Mouse (Mus musculus) mesoderm, embryonic 11.5 days (tissue): ENCODE data around the gene Proser2.
"Not testable (repeated sequence)": the region's sequence is repeated elsewhere in the genome, so short reads cannot be mapped to it uniquely, and the experiment has no call there.

Experiments used
- DNase-seq: peaks from one replicate; pipeline ENCODE4 v3.0.0-alpha.2; 2012; ENCODE audit warnings: low read depth, low spot score

The Proser2 gene

GRCm38 (mm10) chr2:6128881-6129280 is 1.1 kb downstream of the Proser2 start:
- no peak for DNase-seq

DNA sequence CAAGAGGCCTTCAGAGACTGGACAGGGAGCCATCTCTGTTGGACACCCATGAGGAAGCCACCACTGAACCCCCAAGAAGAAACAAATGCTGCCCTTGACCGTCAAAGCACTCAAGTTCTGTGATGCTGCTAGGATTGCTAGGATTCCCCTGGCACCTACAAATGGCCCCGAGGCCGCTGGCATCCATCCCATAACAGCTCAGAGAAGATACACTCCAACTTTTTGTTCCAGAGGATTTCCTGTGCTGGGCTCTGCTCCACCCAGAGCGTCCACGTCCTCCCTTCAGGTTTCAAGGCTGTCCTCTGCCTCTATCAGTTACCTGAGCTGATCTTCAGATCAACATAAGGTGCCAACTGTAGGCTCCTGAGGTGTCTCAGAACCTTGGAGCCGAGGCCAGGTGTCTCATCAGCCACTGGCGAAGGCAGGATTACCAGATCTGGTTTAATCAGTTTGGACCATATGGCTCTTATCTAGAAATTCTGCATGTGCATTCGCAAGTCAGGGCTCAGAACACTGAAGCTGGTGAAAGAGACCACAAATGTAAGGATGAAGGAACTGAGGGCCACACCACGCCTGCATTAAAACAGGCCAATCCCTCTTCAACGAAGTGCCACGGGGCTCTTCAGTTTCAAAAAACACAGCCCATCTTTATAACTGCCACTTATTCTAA is 1.7 kb downstream of the Proser2 start:
- DNase-seq, result no peak

- DNase-seq, result no peak
Observed at GRCm38 (mm10) chr2:6123046-6123445, 7.0 kb downstream of the Proser2 start.

DNA sequence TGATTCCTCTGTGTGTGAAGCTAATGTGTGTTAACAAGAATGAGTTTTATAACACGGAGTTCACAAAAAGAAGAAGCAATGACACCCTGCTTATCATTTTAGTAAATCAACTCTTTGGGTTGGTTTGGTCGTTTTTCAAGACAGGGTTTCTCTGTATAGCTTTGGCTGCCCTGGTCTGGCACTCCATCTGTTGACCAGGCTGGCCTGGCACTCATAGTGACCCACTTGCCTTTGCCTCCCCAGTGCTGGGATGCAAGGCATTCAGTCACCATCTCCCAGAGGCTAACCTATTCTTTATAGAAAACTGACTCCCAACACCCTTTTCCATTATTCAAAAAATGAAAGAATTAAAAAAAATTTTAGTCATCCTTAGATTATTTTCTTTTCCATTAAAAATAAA is 8.9 kb downstream of the Proser2 start:
- DNase-seq, result no peak

DNA sequence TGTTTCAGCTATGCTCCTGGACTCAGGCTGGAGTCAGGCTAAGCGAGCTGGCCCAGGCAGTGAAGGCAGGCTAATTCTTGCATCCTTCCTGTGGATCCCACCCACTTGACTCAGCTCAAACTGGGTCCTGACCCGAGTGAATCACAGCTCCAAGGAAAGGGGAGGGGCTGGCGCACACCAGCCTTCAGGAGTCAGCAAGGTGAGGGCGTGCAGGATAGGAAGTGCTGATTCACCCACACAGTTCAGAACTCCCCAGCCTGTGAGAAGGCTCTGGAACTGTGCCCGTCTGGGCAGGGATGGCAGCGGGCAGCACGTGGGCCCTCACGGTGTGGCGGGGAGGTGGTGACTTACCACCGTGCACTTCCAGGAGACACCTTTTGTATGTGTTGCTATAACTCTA is 11.8 kb downstream of the Proser2 start:
- DNase-seq, result no peak

- DNase-seq, result no peak
Observed at GRCm38 (mm10) chr2:6113792-6114191, 16.2 kb downstream of the Proser2 start.

- no peak for DNase-seq
Observed at GRCm38 (mm10) chr2:6112619-6113018, 17.4 kb downstream of the Proser2 start.

DNA sequence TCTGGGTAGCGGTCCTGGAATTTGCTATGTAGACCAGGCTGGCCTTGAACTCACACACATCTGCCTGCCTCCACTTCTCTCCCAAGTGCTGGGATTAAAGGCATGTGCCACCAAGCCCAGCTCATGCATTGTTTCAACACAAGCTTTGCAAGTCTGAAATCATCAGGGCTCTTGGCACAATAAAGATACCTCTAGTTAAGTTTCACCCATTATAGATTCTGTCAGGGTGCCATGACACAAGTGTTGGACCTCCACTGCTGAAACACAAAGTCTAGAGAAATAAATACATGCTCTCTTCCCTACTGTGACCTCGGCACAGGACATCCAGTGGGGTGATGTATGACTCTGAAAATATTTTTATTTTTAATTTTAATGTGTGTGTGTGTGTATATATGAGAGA is 24.6 kb downstream of the Proser2 start:
- no peak for DNase-seq

- DNase-seq, result no peak
Observed at GRCm38 (mm10) chr2:6100755-6101154, 29.3 kb downstream of the Proser2 start.

DNA sequence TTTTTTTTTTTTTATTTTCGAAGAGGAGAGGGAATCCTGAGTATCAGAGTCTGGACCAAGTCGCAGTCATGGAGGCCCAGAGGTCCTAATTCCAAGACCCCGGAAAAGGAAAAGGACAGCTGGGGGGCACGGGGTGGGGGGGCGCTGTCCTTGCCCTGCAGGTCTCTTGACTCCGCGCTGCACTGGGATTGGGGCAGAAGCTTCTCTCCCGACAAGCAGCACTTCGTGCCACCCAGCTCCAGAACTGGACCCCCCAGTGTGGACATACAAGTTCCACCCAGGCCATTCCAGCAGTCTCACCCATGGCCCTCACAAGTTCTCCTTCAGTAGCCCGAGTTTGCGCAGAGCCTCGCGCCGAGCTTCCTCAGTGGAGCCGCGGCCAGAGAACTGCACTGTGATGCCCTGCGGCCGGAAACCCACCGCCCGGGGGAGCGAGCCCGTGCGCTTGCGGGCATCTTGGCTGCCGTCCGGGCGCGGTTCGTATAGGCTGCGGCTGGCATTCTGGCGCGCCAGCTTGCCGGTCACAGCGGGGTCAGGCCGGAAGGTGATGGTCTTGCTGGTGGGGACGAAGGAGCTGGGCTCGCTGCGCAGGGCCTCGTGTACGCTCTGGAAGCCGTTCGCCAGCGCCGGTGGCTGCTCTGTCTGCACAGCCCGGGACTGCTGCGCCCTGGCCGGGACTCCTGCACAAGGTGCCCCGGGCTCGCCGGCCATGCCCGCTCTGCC is 29.8 kb downstream of the Proser2 start:
- peak; percentile 48 for DNase-seq

GRCm38 (mm10) chr2:6099443-6099842 is 30.6 kb downstream of the Proser2 start:
- no peak for DNase-seq

- no peak for DNase-seq
Observed at GRCm38 (mm10) chr2:6098924-6099323, 31.1 kb downstream of the Proser2 start.

- no peak for DNase-seq
Observed at GRCm38 (mm10) chr2:6097113-6097716, 32.8 kb downstream of the Proser2 start.

GRCm38 (mm10) chr2:6089941-6090340 is 40.1 kb downstream of the Proser2 start:
- not testable (repeated sequence) for DNase-seq

GRCm38 (mm10) chr2:6087151-6087550 is 42.9 kb downstream of the Proser2 start:
- no peak for DNase-seq

- no peak for DNase-seq
Observed at GRCm38 (mm10) chr2:6085622-6086530, 44.1 kb downstream of the Proser2 start.

- DNase-seq, result no peak
Observed at GRCm38 (mm10) chr2:6083696-6084095, 46.3 kb downstream of the Proser2 start.

DNA sequence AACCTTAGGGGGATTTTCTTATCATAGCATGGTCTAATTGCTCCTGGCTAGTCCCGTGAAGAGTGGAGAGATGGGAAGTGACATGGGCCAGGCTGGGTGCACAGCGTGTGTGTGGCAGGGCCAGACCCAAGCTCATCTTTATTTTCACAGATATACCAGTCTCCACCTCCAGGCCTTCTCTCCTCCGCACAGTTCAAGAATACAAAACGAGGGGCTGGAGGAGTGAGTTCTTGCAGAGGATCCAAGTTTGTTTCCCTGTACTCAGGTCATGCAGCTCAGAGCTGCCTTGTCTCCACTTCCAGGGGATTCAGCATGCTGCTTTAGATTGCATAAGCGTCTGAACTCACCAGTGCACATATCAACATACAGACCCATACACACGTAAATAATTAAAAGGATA is 47.4 kb downstream of the Proser2 start:
- no peak for DNase-seq

DNA sequence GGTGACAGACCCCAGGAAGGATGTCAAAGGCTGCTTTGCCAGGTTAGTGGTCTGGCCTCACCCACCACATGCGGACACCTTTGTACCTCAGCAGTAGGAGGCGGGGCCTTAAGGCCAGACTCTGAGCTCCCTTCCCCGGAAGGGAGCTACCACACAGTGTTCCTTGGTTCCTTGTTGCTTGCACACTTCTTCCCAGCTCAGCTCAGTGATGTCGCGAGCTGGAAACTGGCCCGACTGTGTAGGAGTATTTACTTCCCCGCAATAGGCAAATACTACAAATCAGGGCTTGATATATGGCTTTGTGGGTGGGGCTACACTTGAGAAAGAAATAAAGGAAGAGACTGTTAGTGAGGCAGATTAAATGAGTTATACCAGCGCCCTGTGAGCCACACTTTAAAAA is 48.9 kb downstream of the Proser2 start:
- no peak for DNase-seq

- DNase-seq, result no peak
Observed at GRCm38 (mm10) chr2:6080037-6080436, 50.0 kb downstream of the Proser2 start.

- DNase-seq, result no peak
Observed at GRCm38 (mm10) chr2:6075530-6075896, 54.5 kb downstream of the Proser2 start.
